Mouse (Mus musculus): Measurements from ENCODE around the gene Coro1b. TPM values are rescaled to one million over a fixed set of nuclear protein-coding genes. Genes with fewer than 3 reads are reported as not detected.

Coro1b gene
- total and polyA plus RNA-seq, 2 experiments from 2014 or later, result 95.2 to 116 TPM

DNA sequence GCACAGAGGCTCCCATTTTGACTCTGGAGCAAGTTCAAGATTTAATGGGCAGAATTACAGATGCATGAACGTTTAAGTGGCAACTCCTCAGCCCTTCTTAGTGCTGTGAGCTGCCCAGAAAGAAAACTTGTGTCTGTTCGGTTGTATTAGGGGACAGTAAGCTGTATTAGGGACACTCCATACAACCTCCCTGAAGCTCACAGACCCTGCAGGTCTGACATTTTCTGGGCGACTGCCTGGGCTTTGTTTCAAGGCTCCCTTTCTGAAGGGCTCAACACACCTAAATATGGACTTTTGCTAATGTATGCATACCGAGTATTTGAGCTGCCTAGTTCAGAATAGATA is 15.1 kb downstream of the Coro1b start:
- H3K9me3 ChIP-seq (ENCODE audit: low read length), result no peaks in the 10 kb centered on the region
- no peaks in the 10 kb centered on the region for H3K27me3 ChIP-seq (ENCODE audit: insufficient read depth, low read length)
- 27% methylated on average over 4 of the region's 4 CpGs for WGBS
- no peak for TF ChIP-seq CTCF (IDR thresholded peaks at IDR 0.05)
- peak overlapping the region; percentile 91 for H3K4me2 ChIP-seq (ENCODE audit: low read depth, low read length, poor library complexity, severe bottlenecking)
- peak; percentile 1; the same call in 1 of the 2 replicates for ATAC-seq (ENCODE audit: low FRiP score)
- DNase-seq (ENCODE audit: low spot score), result no peak
- H3K27ac ChIP-seq (ENCODE audit: low read depth, low read length), result peak overlapping the region; percentile 71
- H3K4me1 ChIP-seq (ENCODE audit: insufficient read depth, low read length), result peaks cover 6% of the 10 kb centered on the region; the same call in 1 of the 2 replicates
- peaks cover 25% of the 10 kb centered on the region for H3K36me3 ChIP-seq (ENCODE audit: insufficient read depth, low read length)
- H3K9ac ChIP-seq (replicated peaks; ENCODE audit: low read length, poor library complexity, severe bottlenecking), result peak overlapping the region; percentile 29; the same call in 1 of the 2 replicates
- H3K4me3 ChIP-seq (ENCODE audit: low read depth, low read length), result peak overlapping the region; percentile 69

DNA sequence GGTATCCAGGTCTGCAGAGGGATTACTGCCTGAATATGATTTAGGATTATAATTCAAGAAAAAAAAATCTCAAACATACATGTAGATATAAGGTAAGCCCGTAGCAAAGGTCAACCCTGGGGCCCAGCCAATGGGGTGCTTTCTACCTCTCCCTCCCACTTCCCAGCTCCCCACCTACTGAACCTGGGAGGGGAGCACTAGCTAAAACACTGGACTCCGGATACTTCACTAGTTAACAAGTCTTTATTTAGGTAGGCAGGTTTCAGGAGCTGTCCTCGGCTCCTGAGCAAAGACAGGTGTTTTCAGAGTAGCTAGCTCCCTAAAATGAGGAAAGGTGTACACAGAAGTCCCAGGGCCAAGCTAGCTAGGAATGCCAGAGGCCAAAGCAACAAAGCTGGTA is 15.7 kb downstream of the Coro1b start:
- Histone ChIP-seq H3K27me3 (ENCODE audit: insufficient read depth, low read length) (no peaks in the 10 kb centered on the region), H3K36me3 (ENCODE audit: insufficient read depth, low read length) (peaks cover 20% of the 10 kb centered on the region), H3K9ac (replicated peaks; ENCODE audit: low read length, poor library complexity, severe bottlenecking) (no peak overlapping the region), H3K4me2 (ENCODE audit: low read depth, low read length, poor library complexity, severe bottlenecking) (no peak overlapping the region), H3K4me1 (ENCODE audit: insufficient read depth, low read length) (peaks cover 6% of the 10 kb centered on the region; the same call in 1 of the 2 replicates), H3K27ac (ENCODE audit: low read depth, low read length) (peak overlapping the region; percentile 71), H3K9me3 (ENCODE audit: low read length) (no peaks in the 10 kb centered on the region), H3K4me3 (ENCODE audit: low read depth, low read length) (no peak overlapping the region)
- TF ChIP-seq CTCF (IDR thresholded peaks at IDR 0.05), result no peak
- ATAC-seq (ENCODE audit: low FRiP score), result no peak
- DNase-seq (ENCODE audit: low spot score), result no peak
- 91% methylated on average over 3 of the region's 3 CpGs for WGBS

DNA sequence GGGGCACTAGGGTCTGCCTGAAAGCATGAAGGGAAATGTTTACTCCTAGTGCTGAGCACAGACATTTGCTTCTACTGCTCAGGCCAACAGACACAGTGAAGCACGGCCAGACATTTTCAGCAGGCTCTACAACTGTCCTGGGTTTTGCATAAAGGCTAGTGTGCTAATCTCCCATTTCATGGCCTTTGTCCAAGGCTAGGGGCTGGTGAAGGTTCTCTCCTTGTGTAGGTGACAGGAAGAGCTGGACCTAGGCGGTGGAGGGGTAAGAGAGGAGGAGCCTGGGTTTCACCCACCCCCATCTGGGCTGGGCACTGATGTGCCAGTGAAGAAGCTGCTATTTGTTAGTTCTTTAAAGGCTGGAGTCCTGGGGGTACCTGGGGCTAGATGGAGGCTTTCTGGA is 16.3 kb downstream of the Coro1b start:
- Histone ChIP-seq H3K36me3 (ENCODE audit: insufficient read depth, low read length) (peaks cover 14% of the 10 kb centered on the region), H3K4me1 (ENCODE audit: insufficient read depth, low read length) (peaks cover 6% of the 10 kb centered on the region; the same call in 1 of the 2 replicates), H3K4me2 (ENCODE audit: low read depth, low read length, poor library complexity, severe bottlenecking) (no peak overlapping the region), H3K27me3 (ENCODE audit: insufficient read depth, low read length) (no peaks in the 10 kb centered on the region), H3K27ac (ENCODE audit: low read depth, low read length) (no peak overlapping the region), H3K9ac (replicated peaks; ENCODE audit: low read length, poor library complexity, severe bottlenecking) (no peak overlapping the region), H3K4me3 (ENCODE audit: low read depth, low read length) (no peak overlapping the region), H3K9me3 (ENCODE audit: low read length) (no peaks in the 10 kb centered on the region)
- WGBS, result 81% methylated on average over 2 of the region's 2 CpGs
- ATAC-seq (ENCODE audit: low FRiP score) (no peak), DNase-seq (ENCODE audit: low spot score) (no peak)
- no peak for TF ChIP-seq CTCF (IDR thresholded peaks at IDR 0.05)

DNA sequence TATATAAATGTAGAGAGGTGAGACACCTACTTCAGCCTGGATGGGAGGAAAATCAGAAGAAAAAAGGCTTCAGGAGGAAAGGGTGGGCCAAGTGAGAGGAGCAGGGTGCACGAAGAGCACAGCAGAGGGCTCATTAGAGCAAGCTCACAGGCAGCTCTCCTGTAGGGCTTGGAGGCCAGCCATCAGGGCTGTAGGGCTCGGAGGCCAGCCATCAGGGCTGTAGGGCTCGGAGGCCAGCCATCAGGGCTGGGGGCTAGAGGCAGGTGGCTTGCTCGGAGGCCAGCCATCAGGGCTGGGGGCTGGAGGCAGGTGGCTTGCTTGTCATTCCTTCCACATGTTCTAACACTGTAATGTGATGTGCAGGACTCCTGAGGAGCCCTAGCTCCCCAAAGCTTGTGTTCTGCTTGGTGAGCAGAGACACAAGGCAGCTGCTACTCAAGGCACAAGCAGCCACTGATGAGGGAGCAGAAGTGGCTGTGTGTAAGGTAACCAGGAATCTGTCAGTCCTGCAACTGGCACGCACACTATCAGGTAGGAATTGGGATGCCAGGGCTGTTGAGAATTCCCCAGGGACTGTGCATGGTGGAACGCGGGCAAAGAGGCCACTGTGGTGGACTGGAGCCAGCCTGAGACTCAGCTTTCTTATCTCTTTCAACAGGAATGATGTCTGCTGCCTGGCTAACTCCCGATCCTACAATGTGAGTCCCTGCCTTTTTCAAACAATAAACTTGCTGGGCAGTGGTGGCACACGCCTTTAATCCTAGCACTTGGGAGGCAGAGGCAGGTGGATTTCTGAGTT is 18.5 kb downstream of the Coro1b start:
- Histone ChIP-seq H3K4me1 (ENCODE audit: insufficient read depth, low read length) (peaks cover 6% of the 10 kb centered on the region; the same call in 1 of the 2 replicates), H3K27me3 (ENCODE audit: insufficient read depth, low read length) (no peaks in the 10 kb centered on the region), H3K9ac (replicated peaks; ENCODE audit: low read length, poor library complexity, severe bottlenecking) (no peak overlapping the region), H3K4me3 (ENCODE audit: low read depth, low read length) (no peak overlapping the region), H3K36me3 (ENCODE audit: insufficient read depth, low read length) (0 out of 2 replicates have a peak, but pooled peaks cover 3% of the 10 kb centered on the region), H3K4me2 (ENCODE audit: low read depth, low read length, poor library complexity, severe bottlenecking) (no peak overlapping the region), H3K9me3 (ENCODE audit: low read length) (no peaks in the 10 kb centered on the region), H3K27ac (ENCODE audit: low read depth, low read length) (no peak overlapping the region)
- 74% methylated on average over 9 of the region's 9 CpGs for WGBS
- no peak for TF ChIP-seq CTCF (IDR thresholded peaks at IDR 0.05)
- no peak for DNase-seq (ENCODE audit: low spot score)
- no peak for ATAC-seq (ENCODE audit: low FRiP score)

DNA sequence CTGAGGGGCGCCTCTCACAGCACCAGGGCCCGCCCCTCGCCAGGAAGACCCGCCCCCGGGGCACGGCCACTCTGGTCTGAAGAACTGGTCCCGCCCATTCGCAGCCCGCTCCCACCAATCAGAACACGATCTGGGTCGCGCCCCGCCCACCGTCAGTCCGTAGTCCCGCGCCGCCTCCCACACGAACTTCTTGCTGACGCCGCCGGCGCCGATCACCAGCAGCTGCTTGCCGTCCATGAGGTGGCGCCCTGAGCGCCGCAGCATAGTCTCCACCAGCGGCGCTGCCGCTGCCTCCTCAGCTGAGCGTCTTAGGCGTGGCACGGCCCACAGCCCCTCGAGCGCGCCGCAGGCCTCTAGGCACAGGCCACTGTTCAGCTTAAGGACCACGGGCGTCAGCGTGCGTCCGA is 21.0 kb downstream of the Coro1b start:
- Histone ChIP-seq H3K9me3 (ENCODE audit: low read length) (no peaks in the 10 kb centered on the region), H3K4me1 (ENCODE audit: insufficient read depth, low read length) (no peaks in the 10 kb centered on the region), H3K27me3 (ENCODE audit: insufficient read depth, low read length) (no peaks in the 10 kb centered on the region), H3K9ac (replicated peaks; ENCODE audit: low read length, poor library complexity, severe bottlenecking) (peak overlapping the region; percentile 80), H3K4me2 (ENCODE audit: low read depth, low read length, poor library complexity, severe bottlenecking) (peak overlapping the region; percentile 75), H3K4me3 (ENCODE audit: low read depth, low read length) (peak overlapping the region; percentile 41), H3K36me3 (ENCODE audit: insufficient read depth, low read length) (0 out of 2 replicates have a peak, but pooled peaks cover 3% of the 10 kb centered on the region), H3K27ac (ENCODE audit: low read depth, low read length) (peak overlapping the region; percentile 91)
- DNase-seq (ENCODE audit: low spot score), result peak; percentile 99
- peak; percentile 98 for TF ChIP-seq CTCF (IDR thresholded peaks at IDR 0.05)
- ATAC-seq (ENCODE audit: low FRiP score), result peak; percentile 93
- WGBS, result under 1% methylated on average over 32 of the region's 43 CpGs

DNA sequence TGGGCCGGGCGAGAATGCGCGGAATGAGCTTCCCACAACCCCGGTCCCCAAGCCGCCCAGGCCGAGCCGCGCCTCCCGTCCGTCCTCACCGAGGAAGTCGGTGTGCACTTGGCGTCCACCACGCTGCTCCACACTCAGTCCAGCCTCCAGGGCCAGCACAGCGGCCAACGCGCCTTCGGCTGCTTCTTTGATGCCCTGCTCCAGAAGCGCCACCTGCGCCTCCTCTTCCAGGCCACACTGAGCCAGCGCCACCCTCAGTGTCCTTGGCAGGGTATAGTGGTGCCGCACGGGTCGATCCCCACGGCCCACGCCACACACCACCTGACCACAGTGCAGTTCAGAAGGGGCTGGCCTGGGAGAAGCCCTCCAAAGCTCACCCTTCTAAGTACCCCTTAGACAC is 21.4 kb downstream of the Coro1b start:
- peak overlapping the region; percentile 41 for H3K4me3 ChIP-seq (ENCODE audit: low read depth, low read length)
- H3K36me3 ChIP-seq (ENCODE audit: insufficient read depth, low read length), result 0 out of 2 replicates have a peak, but pooled peaks cover under 1% of the 10 kb centered on the region
- no peak for TF ChIP-seq CTCF (IDR thresholded peaks at IDR 0.05)
- H3K9me3 ChIP-seq (ENCODE audit: low read length), result no peaks in the 10 kb centered on the region
- DNase-seq (ENCODE audit: low spot score) (no peak), ATAC-seq (ENCODE audit: low FRiP score) (peak; percentile 51)
- no peaks in the 10 kb centered on the region for H3K27me3 ChIP-seq (ENCODE audit: insufficient read depth, low read length)
- peak overlapping the region; percentile 75 for H3K4me2 ChIP-seq (ENCODE audit: low read depth, low read length, poor library complexity, severe bottlenecking)
- peak overlapping the region; percentile 91 for H3K27ac ChIP-seq (ENCODE audit: low read depth, low read length)
- 7% methylated on average over 27 of the region's 27 CpGs for WGBS
- H3K9ac ChIP-seq (replicated peaks; ENCODE audit: low read length, poor library complexity, severe bottlenecking), result peak overlapping the region; percentile 80
- H3K4me1 ChIP-seq (ENCODE audit: insufficient read depth, low read length), result no peaks in the 10 kb centered on the region

All from midbrain, postnatal 0 days (tissue).